Mouse (Mus musculus) lung, postnatal 36 days (tissue): ENCODE data around the gene Irs2.

Source experiments
- DNase-seq: peaks from one replicate; pipeline ENCODE4 v3.0.0; 2022; ENCODE audit warnings: mixed read lengths

Irs2 gene

DNA sequence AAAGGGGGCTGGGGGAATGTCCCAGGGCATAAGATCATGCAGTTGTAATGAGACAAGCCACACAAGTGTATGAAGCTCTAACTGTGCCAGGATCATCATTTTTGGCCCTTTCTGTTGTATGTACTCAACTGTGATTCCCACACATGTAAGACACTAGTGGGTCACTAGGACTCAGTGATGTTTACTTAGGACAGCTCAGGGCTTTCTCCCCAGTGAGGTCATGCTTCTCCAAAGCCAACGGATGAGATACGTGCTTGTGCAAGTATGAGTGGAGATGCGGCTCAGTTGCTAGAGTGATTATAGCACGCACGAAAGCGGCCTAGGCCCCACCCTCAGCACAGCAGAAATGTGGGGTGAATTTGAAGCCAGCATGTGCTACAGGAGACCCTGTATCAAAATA, 27.4 kb downstream of the Irs2 start:
- no peak for DNase-seq

DNA sequence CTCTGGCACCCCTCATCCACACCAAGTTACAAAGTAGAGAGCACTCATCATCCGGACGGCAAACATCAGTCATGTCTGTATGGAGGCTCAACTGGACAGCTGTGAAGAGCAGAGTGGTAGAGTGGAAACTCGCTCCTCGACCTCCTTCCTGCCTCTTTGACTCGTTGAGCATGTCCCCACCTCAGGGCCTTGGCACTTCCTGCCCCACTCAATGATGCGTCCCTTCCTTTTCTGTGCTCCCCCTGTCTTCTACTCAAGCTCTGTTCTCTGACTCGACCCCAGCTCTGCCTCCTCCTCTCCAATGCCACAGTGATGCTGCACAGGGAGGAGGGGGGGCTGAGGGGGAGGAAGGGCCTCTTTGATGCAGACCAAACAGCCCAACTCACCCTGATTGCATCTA, 28.3 kb downstream of the Irs2 start:
- DNase-seq = no peak

DNA sequence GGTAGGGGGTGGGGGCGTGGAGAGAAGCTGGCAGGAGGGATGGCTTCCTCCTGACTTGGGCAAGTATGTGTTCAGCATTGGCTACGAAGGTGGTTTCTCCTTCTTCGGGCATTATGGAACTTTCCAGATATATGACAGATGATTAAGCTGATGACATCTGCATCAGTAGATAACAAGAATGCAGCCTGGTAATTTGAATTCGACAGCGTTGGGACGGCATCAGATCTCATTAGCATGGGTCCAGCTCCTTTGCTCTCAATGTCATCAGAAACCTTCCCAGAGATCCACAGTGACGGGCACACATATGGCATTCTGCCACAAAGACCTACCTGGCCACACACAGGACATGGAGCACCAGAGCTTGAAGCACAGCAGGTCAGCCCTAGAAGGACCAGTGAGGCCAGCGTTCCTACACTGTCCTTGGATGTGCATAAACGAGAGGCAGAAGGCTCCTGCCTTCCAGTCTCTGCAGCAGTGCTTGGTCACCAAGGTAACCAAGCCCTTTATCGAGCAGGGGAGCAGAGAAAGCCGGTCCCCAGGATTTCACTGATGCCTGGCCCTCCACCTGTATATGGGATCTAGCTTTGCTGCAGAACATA, 29.0 kb downstream of the Irs2 start:
- no peak for DNase-seq

DNA sequence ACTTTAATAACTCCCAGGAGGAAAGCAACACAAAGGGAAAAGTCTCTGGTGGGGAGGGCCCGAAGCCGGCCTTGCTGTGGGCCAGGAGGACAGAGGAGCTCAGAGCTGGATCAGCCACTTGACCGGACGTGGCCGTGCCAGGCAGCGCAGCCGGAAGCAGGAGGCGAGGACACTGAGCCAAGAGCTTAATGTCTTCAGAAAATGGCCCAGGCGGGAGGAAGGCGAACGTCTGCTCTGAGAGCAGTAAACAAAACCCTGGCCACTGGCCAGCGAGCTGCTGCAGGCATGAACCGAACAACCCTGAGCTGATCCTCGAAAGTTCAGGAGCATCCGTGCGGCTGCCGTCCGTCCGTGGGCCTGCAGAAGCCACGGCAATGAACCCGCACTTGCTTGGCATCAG, 29.9 kb downstream of the Irs2 start:
- peak; percentile 84 for DNase-seq

DNA sequence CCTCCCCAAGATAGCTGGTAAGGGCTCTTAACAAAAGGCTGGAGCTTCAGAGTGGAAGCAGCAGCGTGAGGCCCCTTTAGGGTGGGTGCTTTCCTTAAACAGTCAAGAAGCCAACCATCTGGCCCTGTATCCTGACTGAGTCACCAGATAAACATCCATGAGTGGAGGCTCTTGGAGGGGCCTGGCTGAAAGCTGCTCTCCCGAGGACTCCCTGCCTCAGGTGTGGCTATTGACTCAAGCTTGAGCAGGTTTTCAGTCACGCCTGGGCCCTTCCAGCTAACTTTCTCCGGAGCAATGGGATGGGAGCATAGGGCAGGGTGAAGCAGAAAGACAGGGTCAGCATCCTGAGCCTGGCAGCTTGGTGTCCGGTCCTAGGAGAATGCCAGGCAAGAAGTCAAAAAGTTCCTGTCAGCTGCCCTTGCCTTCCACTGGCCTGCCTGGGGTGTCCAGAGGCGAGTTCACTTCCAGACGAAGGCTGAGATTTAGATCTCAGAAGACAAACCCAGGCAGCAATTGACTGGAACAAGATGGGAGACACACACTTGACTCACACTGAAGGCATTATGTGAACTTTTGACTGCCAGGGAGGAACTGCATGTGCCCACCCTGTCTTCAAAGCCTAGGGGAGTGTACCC, 30.4 kb downstream of the Irs2 start:
- DNase-seq = peak; percentile 84

DNA sequence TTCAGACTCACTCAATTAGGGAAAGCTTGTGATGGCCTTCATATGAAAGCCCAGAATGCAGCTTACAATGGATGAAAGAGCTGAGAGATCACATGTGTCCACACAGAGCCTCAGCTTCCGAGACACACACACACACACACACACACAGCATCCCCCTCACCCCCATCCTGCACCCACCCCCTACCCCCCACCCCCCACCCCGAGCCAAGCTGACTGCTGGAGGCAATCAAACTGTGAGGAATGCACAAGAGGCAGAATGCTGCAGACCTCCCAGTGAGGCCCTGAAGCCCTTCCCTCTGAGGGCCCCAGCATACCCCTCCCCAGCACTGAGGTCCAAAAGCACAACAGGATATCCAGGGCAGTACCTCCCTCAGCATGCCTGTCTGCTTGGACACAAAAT, 33.6 kb downstream of the Irs2 start:
- no peak for DNase-seq

DNA sequence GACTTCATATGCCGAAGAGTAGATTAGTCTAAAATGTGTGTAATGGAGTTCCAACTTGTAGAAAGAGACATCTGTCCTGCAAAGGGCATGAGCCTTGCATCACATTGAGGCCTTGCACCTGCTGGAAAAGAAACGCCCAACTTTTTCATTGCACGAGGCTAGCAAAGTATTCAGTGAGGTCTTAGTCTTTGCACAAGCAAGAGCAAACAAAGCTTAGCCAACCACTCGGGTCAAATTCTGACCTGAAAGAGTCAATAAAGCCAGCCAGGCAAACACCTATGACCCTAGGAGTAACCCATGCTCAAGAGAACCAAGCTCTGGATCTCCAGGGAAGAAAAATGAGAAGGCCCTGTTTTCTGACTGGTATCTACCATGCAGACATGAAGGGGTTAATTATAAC, 34.1 kb downstream of the Irs2 start:
- peak; percentile 37 for DNase-seq

DNA sequence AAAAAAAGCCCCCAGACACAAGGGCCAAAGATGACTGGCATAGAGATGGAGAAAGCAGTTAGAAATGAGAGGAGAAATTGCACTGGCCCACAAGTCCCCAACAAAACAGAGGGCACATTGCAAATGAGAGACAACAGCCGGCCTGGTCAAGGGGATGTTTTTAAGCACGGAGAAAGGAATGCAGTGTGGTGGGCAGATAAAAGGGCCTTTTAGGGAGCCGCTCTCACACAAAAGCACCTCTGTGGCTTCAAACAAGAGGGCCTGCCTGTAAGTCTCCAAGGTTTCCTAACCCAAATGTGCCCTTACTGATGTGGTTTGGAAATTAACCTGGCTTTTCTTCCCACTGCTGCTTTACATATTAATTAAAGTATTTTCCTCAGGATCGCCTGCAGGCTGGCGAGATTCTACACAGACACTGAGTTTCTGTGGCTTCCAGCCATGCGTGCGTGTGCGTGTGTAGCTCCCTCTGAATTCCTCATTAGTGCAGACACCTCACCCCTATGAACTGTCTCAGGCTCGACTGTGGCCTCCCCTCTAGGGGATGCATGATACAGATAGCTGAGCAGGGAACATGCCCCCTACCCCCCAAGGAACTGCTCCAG, 35.3 kb downstream of the Irs2 start:
- no peak for DNase-seq

DNA sequence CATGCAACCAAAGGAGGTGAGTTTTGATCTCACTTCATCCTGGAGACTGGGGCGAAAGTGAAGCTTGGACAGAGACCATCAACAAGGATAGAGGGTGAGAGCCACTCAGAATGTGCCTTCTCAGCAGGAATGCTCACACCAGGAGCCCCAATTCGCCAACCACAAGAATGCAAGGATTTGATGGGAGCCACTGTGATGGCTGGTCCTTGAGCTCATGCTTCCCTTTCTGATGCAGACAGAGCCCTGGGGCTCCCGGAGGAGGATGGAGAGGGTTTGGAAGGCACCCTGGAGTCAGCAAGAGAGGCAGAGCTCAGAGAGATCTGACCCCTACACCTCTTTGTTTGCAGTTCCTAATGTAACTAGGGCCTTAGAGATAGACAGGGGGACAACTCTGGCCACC, 36.3 kb downstream of the Irs2 start:
- no peak for DNase-seq

DNA sequence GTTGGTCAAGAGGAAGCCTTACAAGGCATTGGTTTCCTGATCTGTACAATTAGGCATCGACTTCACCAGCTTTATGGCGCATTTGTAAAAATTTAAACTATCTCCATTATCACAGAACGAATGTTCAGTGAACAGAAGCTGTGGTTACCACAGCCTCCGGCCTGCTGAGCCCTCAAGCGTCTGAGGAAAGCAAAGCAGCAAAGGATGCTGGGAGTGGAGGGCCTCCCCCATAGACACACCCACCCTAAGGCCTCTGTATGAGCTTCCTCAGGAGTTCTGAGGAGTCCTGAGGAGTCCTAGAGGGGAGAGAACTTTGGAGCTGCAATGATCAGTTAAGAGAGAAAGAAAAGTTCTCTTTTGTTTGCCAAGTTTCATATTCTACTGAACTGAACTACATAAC, 36.7 kb downstream of the Irs2 start:
- DNase-seq = no peak

DNA sequence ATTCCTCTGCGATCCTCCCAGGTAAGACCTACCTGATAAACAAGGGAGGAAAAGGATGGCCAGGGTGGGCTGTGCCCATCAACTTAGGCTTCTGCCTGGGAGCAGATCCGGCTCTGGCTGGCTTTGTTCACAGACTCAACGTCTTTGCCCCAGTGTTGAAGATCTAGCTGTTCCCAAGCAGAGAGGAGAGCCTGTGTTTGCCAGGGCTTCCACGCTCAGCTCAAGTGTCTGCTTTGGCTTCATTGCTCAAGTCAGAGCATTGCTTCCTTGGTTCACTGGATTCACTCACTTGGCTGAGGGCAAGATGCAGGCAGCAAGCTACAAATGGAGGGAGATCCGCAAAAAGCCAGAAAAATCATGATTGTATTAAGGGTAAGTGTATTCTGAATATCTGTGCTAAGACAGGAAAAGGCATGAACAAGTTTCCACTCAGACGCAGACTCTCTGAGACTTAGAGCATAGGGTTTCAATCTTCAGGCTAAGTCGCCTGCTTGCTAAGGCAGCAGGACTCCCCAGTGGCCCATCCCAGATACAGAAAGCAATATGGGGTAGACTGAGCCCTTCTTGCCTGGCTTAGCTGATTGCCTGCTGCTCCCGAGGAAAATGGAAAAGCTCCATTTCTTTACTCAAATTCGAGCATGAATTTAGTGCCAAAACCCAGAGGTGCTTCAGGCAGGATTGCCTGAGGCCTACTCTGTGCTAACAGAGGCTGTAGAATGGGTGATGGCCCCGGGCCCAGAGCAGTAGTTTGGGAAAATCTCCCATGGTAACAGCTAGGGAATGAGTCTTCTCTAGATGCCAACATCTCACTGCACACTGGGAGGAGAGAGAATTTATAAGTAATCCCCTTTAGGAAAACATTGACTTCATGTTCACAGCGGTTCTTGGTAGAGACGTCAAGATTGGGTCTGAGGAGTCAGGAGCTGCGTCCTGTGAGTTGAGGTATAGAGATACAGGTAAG, 37.5 kb downstream of the Irs2 start:
- DNase-seq = peak; percentile 54

DNA sequence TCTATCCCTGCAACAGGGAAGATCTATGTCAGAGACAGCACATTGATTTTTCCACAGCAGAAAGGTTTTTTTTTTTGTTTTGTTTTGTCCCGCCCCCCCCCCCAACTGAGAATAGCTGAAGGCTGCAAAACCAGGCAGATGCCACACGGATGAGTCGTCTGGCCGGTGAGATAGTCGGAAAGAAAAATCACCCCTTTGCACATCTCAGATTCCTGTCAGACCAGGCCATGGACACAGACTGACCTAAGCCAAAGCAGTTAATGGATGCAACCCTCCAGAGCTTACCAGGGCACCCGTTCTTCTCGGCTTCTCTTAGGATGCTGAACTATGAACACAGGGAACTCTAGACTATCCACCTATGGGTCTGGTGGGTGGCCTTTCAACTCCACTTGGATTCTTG, 39.6 kb downstream of the Irs2 start:
- DNase-seq = no peak

DNA sequence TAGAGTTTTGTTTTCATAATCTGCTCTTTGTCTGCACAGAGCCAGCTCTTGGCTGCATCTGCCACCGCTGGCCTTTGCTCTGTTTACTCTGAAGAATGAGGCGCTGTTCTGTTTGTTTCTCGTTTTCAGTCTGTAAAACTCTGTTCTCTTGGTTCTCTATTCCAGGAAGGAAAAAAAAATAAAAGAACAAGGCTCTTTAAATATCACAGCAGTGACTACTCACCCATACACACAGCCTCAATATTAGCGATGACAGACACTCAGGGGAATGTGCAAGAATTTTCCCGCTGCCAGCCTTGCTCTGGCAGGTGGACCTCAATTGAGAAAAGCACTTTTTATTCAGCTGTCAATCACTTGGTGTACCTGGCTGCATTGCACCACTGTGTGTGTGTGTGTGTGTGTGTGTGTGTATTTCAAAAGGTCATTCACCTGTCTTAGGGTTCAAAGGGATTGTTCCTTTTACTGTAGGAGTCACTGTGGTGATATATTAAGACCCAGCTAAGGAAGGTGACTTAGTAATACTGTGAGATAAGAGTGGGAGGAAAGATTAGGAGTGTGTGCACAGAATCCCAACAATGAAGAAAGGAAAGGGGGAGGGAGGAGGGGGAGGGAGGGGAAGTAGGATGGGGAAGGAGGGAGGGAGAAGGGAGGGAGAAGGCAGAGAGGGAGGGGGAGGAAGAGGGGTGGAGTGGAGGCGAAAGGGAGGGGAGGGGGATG, 42.7 kb downstream of the Irs2 start:
- peak; percentile 54 for DNase-seq

DNA sequence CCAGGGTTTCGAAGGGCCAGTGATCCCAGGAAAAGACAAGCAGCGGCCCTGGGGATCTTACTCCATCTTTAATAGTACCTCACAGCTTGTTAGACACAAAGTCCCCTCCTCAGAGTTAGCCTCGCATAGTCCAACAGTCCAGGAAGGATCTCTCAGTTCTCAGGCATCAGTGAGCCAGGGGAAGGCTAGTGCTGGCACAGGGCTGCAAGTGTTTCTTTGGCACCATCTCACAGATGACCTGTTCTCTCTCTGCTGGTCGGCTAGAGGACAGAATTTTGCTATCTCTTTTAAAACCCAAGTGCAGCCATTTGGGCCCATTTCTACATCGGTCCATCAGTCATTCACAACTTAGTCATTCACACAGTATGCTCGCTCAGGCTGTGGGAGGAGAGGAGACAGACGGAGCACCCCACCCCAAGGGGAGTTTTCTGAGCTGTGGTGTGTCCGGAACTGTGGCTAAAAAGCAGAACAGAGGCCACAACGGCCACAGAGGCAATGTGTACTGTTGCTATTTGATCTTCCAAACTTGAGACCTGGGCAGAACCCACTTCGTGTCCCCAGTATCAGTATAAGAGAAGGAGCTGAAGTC, 43.7 kb downstream of the Irs2 start:
- no peak for DNase-seq

DNA sequence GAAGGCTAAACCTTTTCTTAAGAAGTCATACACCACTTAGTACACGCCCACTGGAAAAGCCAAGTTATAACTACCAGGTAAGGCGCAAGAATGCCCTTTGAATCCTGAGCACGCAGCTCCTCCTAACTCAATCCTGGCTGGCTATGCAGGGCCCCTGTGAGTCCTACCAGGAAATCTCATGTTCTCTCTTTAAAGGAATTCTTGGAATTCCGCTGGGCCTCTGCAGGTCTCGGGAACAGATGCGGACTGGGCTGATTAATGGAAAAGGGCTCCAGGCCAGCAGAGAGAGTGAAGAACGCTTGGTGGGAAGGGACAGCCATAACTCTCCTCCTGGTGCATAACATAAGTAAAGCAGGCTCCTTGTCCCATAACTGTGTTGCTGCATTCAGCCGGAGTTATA, 46.3 kb downstream of the Irs2 start:
- peak; percentile 48 for DNase-seq

DNA sequence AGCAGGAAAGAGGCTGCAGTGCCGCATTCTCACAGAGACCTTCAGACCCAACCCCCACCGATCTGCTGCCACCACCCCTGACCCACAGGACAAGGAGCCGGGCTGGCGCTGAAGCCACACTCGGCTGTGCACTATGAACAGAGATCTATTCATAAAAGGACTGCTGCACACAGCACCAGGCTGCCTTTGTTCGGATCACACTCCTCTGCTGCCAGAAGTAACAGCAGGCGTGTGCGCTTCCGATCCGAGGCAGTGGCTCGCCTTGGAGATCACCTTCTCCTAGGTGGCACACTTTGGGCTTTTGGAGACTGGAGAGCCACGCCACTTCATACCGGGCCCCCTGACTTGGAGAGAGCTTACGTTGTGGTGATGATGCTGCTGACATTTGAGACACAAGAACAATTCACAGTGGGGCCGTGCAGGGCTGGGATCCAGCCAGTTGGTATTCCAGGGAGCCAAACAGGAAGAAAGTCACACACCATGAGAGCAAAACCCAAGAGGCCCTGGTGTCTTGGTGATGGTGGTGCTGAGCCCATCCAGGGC, 47.9 kb downstream of the Irs2 start:
- DNase-seq = no peak

DNA sequence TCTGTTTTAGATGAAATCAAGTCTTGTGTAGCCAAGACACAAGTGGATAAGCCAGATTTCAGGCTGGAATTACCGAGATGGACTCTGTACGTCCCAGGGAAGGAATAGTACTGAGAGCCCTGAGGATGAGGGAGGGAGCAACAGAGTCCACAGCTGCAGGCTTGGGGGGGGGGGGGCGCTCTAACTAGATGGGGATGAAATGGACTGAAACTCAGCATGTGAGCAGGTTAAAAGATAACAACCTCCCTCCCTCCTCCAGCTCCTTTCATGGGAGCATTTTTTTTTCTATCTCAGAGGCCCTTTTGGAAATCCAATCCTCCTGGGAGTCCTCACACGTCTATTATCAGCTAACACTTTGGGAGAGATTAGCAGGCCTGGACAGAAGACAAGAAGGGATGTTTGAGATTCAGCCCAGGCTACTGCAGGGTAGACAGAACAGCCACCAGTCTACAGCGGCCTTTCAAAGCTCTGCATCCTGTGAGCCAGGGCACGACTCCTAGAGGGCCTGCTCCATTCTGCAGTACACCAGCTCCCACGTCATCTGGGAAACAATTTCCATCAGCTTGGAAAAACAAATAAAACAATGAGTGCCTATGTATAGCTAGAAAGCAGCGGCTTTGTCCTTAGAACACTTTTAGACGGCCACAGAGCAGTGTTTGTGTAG, 50.8 kb downstream of the Irs2 start:
- no peak for DNase-seq

DNA sequence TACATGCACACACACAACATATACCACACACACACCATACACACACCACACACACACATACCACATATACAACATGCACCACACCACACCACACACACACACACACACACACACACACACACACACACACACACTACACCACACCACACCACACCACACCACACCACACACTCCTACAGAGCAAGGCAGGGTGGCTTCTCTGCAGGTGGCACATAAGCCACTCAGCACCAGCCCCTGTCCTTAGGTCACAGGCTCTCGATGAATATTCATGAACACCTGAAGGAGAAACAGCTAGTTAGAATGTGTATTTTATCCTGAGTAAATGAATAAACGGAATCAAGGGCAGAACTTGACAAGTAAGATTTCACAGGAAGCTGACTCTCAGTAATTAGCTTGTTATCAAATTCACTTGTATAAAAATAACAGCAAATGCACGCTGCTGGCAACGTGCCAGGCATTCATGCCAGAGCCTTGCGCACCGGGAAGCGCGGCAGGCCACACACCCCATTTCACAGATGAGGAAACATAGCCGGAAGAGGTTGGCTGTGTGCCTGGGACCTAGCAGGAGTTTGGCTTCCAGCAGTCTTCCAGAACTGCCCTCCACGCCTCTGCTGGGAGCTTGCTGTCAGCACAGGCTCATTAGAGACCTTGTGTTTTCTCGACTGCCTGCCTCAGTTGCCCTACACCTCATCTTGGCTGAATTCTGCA, 54.8 kb downstream of the Irs2 start:
- DNase-seq = peak; percentile 89

DNA sequence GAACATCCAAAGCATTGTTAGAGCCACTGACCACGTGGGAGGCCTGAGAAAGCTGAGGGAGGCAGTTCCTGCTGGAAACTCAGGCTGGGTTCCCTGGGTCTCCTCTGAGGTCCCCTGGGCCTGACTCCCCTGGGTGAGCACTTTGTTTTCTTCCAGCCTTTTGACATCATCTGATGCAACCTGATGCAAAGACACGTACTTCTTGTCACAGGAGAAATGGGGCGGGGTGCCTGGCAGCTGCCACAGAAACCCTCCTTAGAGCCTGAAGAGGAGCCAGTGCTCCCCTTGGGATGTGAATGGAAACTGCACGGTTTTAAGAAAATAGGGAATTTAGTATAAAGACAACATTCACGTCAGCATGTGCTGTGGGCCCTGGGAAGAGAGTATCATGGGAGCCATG, 55.6 kb downstream of the Irs2 start:
- no peak for DNase-seq

DNA sequence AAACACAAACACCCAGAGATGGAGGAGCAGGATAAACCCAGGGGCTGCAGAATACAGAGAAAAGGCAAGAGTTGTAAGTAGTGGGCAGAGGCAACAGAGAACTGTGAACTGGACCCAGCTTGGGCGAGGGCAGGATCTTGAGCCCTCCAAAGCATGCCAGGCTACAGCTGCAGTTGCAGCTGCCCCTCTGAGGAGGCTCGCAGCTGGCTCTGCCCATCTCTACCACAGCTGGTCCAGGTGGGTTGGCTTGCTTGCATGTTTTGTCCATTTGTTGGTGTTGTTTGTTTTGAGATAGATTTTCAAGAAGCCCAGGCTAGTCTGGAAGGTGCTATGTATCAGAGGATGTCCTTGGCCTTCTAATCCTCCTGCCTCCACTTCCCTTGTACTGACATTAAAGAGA, 56.0 kb downstream of the Irs2 start:
- DNase-seq = no peak

DNA sequence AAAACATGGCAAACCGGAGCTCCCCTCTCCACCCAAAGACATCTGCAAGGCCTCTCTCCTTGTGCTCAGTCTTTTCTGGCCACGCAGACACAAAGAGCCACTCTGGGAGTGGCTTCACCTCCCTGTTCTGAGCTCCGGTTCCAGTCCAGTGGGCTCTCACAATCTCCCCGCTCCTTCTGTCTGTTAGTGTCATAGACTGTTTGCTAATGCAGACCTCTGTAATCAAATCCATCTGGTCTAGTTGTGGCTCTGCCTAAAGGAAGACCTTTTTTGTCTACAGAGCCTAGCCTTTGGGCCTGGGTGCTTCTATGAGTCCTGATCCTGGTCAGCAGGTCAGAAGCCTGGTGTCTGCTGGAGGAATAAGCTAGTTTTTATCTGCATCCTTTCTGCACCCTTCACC, 56.7 kb downstream of the Irs2 start:
- DNase-seq = no peak
